Mouse (Mus musculus): ENCODE data around the gene Eif2ak3.

DNA sequence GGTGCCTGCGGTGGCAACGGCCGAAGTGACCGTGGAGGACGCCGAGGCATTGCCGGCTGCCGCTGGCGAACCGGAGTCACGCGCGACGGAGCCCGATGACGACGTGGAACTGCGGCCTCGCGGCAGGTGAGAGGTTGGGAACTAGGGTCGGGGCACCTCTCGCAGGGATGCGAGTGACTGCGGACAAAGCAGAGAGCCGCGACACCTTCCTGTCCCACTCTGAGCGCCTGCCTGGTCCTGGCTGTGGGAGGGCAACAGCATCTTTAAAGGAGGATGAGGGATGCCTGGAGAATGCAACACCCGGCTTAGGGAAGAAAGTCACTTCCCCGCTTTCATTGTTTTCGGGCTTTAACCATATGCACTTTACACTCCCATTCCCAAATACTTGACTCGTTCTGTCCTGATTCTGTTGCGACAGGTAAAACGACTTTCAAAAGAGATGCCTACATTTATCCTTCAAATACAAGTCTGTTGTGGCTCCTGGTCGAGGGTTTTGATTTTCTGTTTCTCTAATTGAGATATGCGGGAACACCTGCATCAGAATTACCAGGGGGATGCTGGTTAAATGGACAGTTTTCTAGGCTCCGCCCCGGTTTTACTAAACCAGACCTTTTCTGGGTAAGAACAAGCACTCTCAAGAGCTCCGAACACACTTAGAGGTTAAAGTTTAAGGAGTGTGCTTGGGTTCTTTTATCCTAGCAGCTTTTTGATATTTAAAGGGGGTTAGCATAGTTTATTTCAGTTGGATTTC lies 756 bp downstream of the Eif2ak3 start:
- TF ChIP-seq ZC3H11A (IDR thresholded peaks at IDR 0.05; ENCODE audit: borderline replicate concordance, low read depth, low read length) = no peak
- TF ChIP-seq MAFK (IDR thresholded peaks at IDR 0.05; ENCODE audit: insufficient read depth, low read depth, low read length) = no peak
- no peak for TF ChIP-seq ZNF384 (IDR thresholded peaks at IDR 0.05; ENCODE audit: low read depth, low read length)

Measured in ES-E14 (cell line).